Mouse (Mus musculus): Measurements from ENCODE around the gene Tnik.

Tnik gene

DNA sequence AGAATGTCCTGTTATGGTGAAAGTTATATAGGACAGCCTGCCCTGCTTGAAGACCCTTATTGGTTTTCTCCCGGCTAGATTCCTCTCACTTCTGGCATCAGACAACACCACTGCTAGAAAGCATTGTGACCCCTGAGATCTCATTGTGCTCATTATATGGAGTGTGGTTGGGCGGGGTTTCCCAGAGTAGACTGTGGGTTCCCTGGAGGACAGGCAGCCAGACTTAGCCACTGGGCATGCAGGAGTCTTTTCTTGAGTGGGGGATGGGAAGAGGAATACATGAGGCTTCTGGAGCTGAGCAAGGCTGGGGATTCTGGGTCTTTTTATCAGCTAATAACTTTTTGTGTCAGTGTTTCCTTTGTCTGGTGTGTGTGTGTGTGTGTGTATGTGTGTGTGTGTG lies 153.0 kb downstream of the Tnik start:
- no peak for DNase-seq

DNA sequence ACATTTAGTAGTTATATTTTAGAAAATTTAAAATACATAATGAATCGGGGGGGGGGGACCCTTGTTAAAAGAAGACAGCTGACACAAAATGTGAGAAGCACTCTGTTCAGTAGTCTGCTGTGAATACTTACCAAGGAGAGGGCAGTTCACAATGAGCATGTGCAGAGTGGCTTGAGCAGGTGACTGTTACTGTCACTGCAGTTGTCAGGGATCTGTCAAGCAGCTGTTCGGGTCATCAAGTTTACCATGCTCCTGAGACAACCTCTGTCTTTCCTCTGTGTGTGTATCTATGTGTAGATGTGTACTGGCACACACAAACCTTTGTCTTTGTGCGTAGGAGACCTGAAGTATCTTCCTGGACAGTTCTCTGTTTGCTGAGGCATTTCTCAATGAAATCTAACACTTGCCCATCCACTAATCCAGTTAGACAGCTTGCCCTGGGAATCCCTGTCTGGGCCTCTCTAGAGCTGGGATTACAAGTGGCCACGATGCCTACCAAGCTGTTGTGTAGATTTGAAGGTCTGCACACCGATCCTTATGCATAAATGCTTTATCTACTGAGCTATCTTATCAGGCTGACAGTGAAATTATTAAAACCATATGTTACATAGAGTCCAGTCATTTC lies 154.2 kb downstream of the Tnik start:
- no peak for DNase-seq

DNA sequence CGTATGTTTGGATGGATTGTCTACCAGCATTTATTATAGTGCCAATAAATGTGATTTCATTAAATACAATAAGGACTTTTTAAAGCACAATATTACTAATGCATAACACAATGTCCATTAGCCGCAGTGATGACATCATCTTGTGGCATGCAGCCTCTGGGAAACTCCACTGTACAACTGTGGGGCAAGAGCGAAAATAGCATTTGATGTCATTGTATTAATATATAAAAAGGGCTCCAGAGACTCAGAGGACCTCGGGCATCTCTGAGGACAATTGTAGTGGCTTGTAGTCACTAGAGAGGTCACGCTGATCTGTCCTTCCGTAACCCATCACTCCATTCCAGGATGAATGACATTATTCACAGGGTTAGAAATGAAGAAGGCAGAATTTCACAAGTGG lies 157.2 kb downstream of the Tnik start:
- no peak for DNase-seq

DNA sequence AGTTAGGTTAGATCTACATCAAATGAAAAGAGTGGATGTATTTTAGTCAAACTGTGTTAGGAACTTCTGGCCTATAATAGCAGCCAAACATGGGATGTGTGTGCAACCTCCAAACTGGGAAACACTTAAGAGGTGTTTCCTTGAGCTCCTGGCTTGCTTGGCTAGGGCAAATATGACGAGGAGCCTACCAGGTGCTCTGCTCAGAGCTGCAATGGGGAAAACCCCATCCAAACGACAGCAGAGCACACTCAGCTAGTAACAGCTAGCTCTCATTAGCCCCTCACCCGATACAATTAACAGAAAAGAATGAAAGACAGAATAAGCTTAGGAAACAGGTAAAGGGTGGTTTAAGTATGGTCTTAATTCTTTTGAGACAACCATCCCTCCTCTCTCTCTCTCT lies 157.7 kb downstream of the Tnik start:
- no peak for DNase-seq

GRCm38 (mm10) chr3:28421798-28422197 lies 158.8 kb downstream of the Tnik start:
- DNase-seq: no peak

DNA sequence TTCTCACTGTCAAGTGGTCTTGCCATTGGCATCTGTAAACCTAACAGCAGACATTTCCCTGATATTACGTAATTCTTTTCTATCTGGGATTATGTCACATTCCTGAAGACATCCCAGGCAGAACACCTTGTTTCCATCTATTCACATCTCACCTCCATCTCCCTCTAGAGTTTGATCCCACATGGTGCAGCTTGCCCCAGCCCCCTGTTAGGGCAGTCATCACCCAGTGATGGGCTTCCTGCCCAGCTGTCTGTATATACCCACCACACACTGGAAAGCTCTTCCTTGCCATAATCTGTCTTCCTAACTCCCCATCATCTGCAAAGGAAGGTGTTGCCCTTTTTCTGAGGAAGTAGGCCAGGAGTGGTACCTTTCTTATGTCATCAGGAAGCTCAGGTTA lies 159.2 kb downstream of the Tnik start:
- DNase-seq: no peak

- DNase-seq: no peak
Measured at GRCm38 (mm10) chr3:28425911-28426310, 162.9 kb downstream of the Tnik start.

GRCm38 (mm10) chr3:28431459-28431858 lies 168.4 kb downstream of the Tnik start:
- no peak for DNase-seq

DNA sequence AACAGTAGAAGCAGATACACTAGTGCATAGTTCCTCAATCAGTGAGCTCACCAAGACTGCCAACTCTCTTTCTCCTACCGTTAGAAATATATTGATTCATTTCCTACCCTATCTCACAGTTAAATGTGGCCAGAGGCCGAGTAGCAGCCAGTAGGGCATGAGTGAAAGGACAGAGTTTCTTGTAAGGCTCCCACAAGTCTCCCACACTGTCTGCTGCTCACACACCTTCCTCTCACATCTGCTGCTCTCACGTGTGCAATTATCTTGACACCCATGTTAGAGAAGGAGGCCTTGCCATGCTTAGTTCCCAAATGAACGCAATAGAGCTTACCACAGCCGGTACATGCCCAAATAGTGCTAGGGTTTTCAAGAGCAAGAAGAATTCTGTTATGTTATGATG lies 169.3 kb downstream of the Tnik start:
- no peak for DNase-seq

- no peak for DNase-seq
Measured at GRCm38 (mm10) chr3:28435478-28435877, 172.5 kb downstream of the Tnik start.

DNA sequence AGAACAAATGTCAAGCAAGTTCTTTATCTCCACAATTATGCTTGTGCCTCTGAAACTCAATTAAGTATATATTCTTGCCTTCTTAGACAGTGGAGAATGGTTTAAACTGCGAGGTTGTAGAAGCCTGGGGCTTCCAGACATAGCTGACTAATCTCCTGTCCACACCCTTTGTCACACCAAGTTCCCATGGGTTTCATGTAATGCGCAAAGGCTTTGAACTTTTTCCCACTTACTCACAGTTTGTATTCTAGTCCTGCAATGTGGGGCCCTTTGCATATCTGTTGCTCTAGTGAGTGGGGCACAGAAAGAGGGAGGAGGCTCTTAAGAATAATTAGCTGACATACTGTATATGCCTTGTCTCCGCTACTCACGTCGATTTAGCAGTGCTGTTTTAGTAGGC lies 174.4 kb downstream of the Tnik start:
- DNase-seq: no peak

GRCm38 (mm10) chr3:28441545-28441944 lies 178.5 kb downstream of the Tnik start:
- no peak for DNase-seq

DNA sequence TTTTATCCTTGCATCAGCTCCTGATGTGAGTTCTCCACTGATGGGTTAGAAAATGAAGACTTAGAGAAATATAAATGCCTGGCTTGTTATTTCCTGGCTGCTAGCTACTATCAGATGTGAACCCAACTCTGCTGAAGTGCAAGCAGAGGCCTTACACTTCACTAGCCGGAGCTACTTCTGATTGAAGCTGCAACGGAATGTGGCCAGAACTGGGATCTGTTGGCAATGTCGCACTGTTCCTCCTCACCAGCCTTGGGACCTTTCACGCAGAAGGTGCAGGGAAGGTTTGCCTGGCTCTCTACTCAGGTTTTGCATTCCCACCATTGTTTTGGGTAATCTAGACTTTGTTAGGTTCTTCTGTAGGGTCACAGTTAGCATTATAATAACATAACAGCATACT lies 179.1 kb downstream of the Tnik start:
- no peak for DNase-seq

DNA sequence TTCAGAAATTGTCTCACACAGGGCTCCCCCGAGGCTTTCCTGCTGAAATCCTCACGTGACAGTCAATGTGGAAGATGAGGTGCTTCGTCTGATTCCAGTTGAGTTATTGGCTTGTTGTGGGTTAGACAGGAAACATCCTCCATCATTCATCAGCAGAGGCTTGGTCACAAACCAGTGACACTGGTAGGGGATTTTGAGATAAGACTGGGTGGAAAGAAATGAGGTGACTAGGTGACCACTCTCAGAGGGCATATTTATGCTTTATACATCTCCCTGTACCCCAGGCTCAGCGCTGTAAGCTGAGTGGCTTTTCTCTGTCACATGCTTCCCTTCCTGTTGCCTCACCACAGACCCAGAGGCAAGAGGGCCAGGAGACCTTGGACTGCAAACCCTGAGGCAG lies 184.9 kb downstream of the Tnik start:
- no peak for DNase-seq

DNA sequence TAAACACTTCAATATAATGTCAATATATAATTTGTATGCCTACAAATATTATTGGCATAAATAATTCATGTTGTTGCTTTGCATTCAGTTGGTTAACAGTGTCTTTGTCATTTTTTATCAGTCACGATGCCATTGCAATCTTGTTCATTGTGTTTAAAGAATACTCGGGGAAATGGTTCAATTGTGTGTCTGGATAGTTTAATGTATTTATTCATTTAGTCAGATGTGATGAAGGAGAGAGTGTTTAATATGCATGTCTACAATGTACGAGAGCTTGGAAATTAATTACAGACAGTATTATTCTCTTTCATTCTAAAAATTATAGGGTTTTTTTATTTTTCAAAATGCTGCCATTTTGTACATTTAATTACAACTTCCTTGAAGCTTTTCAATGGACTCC lies 190.4 kb downstream of the Tnik start:
- DNase-seq: no peak

GRCm38 (mm10) chr3:28456842-28457241 lies 193.8 kb downstream of the Tnik start:
- no peak for DNase-seq

DNA sequence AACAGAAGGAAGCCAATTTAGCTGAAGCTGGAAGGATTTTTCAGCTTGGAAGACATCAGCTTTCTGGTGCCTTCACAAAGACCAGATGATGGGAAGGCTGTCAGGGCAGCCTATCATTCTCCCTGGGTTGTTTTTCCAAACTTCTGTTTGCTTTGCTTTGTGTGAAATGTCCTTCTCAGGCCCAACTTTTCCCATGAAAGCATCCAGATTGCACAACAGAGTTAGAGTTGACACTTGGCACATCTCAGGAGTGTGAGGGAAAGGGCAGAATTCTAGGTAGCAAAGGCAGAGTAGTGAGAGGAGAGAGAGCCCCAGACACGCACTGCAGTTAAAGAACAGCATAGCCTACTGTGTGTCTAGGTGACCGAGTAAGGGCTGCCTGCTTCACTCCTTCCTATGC lies 194.5 kb downstream of the Tnik start:
- DNase-seq: no peak

DNA sequence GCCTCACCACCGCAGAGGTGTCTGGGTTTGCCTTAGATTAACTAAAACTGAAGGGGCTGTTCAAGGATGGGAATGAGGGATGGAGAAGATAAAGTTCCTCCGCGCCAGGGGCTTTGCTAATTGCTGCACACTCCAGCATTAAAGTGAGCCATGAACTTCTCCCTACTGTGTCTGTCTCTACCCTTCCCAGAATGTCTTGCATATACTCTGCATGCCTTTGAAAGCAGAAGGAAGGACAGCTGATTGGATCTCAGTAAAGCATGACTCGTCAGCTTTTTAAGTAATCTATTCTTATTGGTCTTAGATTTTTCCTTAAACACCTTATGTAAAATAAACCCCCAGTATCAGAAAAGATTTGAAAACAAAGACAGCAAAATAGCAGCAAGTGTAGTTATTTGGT lies 203.7 kb downstream of the Tnik start:
- no peak for DNase-seq

GRCm38 (mm10) chr3:28467148-28467754 lies 204.2 kb downstream of the Tnik start:
- DNase-seq: no peak

GRCm38 (mm10) chr3:28467871-28468285 lies 204.9 kb downstream of the Tnik start:
- DNase-seq: no peak

DNA sequence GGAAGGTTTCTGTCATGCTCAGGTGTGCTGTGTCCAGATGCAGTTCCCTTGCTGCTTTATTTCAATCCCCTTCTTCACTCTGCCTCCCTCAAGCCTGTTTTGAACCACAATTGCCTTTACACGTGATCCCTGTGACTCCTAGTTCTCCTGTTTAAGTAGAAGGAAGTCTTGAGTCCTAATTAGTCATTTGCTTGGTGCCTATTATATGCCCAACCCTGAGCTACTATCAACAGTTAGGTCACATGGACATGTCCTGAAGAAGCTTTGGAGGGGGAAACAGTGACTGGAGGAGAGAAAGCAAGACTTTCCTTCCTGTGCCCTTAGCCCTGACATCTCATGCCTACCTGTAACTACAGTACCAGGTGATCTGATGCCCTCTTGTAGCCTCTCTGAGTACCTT lies 210.4 kb downstream of the Tnik start:
- no peak for DNase-seq

DNA sequence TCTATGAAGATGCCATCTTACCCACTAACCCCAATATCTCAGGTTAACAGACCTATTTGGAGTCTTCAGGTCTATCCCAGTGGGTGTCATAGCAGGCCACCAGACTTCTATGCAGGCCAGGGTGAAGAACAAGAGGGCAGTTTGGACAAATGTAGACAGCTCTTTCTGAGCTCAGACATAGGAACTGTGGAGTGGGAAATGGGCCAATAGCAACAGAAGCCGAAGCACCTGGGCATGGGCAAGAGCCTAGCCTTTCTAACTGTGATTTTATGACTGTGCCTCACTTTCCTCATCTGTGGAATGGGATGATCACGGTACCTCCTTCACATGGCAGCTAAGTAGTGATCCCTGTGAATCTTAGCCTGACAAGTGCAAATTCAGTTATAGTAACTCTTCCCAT lies 214.4 kb downstream of the Tnik start:
- no peak for DNase-seq

DNA sequence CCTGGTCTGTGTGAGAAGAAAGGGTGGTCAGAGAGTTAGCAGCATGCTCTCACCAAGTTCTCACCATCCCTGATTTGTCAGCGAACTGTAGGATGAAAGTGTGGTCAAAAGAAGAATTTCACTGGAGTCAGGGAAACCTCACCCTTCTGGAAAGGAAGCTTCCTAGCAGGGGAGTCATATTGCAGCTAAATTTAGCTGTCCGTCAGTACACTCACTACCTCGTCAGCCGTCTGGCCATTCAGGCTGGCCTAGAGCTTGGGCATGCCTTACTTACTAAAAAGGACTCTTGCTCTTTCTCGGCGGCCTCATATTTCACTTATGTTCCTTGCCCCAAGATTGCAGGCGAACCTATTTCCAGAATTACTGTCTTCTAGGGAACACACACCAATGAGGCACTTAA lies 222.7 kb downstream of the Tnik start:
- no peak for DNase-seq

DNA sequence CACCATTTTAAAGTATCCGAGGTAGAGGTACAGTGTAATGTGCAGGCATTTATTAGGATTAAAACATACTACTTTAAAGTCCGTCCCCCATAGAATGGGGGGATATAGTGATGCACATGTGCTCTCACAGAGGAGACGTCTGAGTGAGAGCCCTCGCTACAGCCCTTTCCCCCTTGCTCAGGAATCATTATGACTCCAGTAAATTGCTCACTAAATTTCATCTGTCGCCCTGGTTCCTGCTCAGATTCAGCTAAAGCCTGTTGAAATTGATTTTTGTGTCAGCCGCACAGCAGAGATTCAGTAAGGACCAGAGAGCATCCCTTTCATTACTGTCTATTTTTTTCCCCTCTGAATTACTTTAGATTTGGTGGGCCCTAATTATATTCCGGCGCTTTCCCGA lies 224.4 kb downstream of the Tnik start:
- no peak for DNase-seq
